Mouse (Mus musculus): ENCODE results near the gene Psmd9. TPM values are rescaled to one million over a fixed set of nuclear protein-coding genes. Genes with fewer than 3 reads are reported as not detected.

Psmd9 gene
- 25.1 TPM for total RNA-seq (2023)

DNA sequence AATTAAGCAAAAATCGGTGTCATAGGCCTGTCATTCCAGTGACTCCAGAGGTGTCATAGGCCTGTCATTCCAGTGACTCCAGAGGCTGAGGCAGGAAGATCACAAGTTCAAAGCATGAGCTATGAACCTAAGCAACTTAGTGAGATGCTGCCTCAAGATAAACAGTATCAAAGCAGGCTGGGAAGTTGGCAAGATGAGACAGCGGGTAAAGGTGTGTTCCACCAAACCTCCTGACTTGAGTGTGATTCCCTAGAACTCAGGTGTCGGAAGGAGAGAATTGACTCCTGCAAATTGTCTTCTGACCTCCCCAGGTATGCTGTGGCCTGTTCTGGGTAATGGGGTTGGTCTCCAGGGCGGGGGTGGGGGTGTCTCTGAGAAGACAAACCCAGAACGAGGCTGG is at the start of gene Psmd9:
Psmd9 (plus strand) TSS at position 130 of the 400 bp plus-strand sequence.

GRCm38 (mm10) chr5:123132308-123133071 is 36.7 kb upstream of the Psmd9 start, which contains the start of gene Rhof:
Gene Rhof (minus strand): TSS chr5:123132692.

GRCm38 (mm10) chr5:123142161-123143157 is 26.8 kb upstream of the Psmd9 start, which contains the start of gene Setd1b:
Gene Setd1b (plus strand): TSS chr5:123142193.

GRCm38 (mm10) chr5:123182651-123183050 is 13.4 kb downstream of the Psmd9 start, which contains the start of gene Hpd:
Gene Hpd (minus strand): TSS chr5:123182727.

DNA sequence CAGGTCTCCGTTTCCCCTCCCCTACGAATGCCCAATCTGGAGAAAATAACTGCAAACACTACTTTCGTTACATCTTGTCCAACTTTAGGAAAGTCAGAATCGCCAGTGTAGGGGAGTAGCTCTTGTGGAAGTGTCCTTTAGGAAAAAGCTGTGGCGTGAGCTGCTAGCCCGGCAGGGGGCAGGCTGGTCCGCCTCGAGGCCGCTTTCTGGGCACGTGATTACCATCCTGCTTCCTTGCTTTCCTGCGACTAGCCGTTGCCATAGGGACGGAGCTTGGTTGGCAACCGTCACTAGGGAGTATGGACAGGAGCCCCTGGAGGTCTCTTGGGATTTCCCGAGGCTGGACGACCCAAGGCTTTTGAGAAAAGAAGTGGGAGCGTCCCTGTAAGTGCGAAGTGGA is 82.6 kb downstream of the Psmd9 start, which contains the start of gene Wdr66:
Wdr66 (plus strand) TSS at position 269 of the 400 bp plus-strand sequence.

Other genes with a start within 250 kb of the Psmd9 start
- gene Kdm2b, start 179.6 kb upstream of the Psmd9 start, total RNA-seq (2023): 46.9 TPM
- gene Orai1, start 154.3 kb upstream of the Psmd9 start, total RNA-seq (2023): 57.3 TPM
- gene Morn3, start 122.4 kb upstream of the Psmd9 start, total RNA-seq (2023): 0.52 TPM
- 9.0 TPM for gene Tmem120b, start 101.0 kb upstream of the Psmd9 start, total RNA-seq (2023)
- 66.3 TPM for gene Rhof, start 36.7 kb upstream of the Psmd9 start, total RNA-seq (2023)
- 86.2 TPM for gene Setd1b, start 27.2 kb upstream of the Psmd9 start, total RNA-seq (2023)
- gene Hpd, start 13.3 kb downstream of the Psmd9 start, total RNA-seq (2023): not detected
- gene Wdr66, start 82.7 kb downstream of the Psmd9 start, total RNA-seq (2023): 3.1 TPM
- 21.9 TPM for gene Bcl7a, start 174.4 kb downstream of the Psmd9 start, total RNA-seq (2023)
- gene Mlxip, start 225.4 kb downstream of the Psmd9 start, total RNA-seq (2023): 78.8 TPM

Data from CD8-positive naive resting alpha-beta T cell, adult 57 days (primary cell).